Mouse (Mus musculus): Measurements from ENCODE around the gene Ppil2. TPM values are rescaled to one million over a fixed set of nuclear protein-coding genes. Genes with fewer than 3 reads are reported as not detected.

The Ppil2 gene
- polyA plus RNA-seq, 1 experiment from 2014 or later = 162 TPM

- Histone ChIP-seq H3K4me3 (peak overlapping the region; percentile 59), H3K4me2 (replicated peaks) (peak overlapping the region; percentile 91), H3K36me3 (no peaks in the 10 kb centered on the region), H3K9me3 (no peaks in the 10 kb centered on the region), H3K4me1 (peaks cover 16% of the 10 kb centered on the region), H3K27me3 (no peaks in the 10 kb centered on the region), H3K9ac (replicated peaks) (peak overlapping the region; percentile 53), H3K27ac (replicated peaks) (peak overlapping the region; percentile 72)
- no peak for ATAC-seq (replicated peaks)
- 3% methylated on average over 43 of the region's 43 CpGs for WGBS
Observed at GRCm38 (mm10) chr16:17131191-17132088, 20.4 kb upstream of the Ppil2 start.

GRCm38 (mm10) chr16:17127292-17127691, 16.2 kb upstream of the Ppil2 start:
- Histone ChIP-seq H3K36me3 (no peaks in the 10 kb centered on the region), H3K9ac (replicated peaks) (no peak overlapping the region), H3K4me3 (no peak overlapping the region), H3K4me1 (peaks cover 37% of the 10 kb centered on the region), H3K27ac (replicated peaks) (no peak overlapping the region), H3K4me2 (replicated peaks) (no peak overlapping the region), H3K9me3 (no peaks in the 10 kb centered on the region), H3K27me3 (no peaks in the 10 kb centered on the region)
- WGBS = 94% methylated on average over 1 of the region's 1 CpGs
- ATAC-seq (replicated peaks) = no peak

- Histone ChIP-seq H3K9ac (replicated peaks) (peak within 1 kb of the TSS; percentile 43), H3K4me2 (replicated peaks) (peak within 1 kb of the TSS; percentile 66), H3K9me3 (no peaks in the 10 kb centered on the region), H3K27ac (replicated peaks) (peak within 1 kb of the TSS; percentile 32), H3K4me1 (peaks cover 44% of the 10 kb centered on the region), H3K36me3 (no peaks in the 10 kb centered on the region), H3K4me3 (peak within 1 kb of the TSS; percentile 46), H3K27me3 (no peaks in the 10 kb centered on the region)
- peak; percentile 90 for ATAC-seq (replicated peaks)
- under 1% methylated on average over 25 of the region's 25 CpGs for WGBS
Observed at GRCm38 (mm10) chr16:17124871-17125520, 13.9 kb upstream of the Ppil2 start, which contains the start of gene 2610318N02Rik. Gene 2610318N02Rik, minus strand, starts transcription at chr16:17125167.

GRCm38 (mm10) chr16:17124119-17124870, 13.2 kb upstream of the Ppil2 start:
- Histone ChIP-seq H3K4me3 (peak overlapping the region; percentile 46), H3K27ac (replicated peaks) (peak overlapping the region; percentile 32), H3K36me3 (no peaks in the 10 kb centered on the region), H3K4me2 (replicated peaks) (peak overlapping the region; percentile 66), H3K9ac (replicated peaks) (peak overlapping the region; percentile 43), H3K4me1 (peaks cover 44% of the 10 kb centered on the region), H3K9me3 (no peaks in the 10 kb centered on the region), H3K27me3 (no peaks in the 10 kb centered on the region)
- WGBS = 3% methylated on average over 22 of the region's 22 CpGs
- ATAC-seq (replicated peaks) = peak; percentile 5; the same call in 1 of the 2 replicates

GRCm38 (mm10) chr16:17121569-17121968, 10.5 kb upstream of the Ppil2 start:
- Histone ChIP-seq H3K4me3 (peak overlapping the region; percentile 35), H3K9ac (replicated peaks) (peak overlapping the region; percentile 34)
- peak; percentile 63 for ATAC-seq (replicated peaks)

GRCm38 (mm10) chr16:17117309-17117799, 6.3 kb upstream of the Ppil2 start:
- no peak for ATAC-seq (replicated peaks)
- Histone ChIP-seq H3K4me1 (peaks cover 17% of the 10 kb centered on the region), H3K36me3 (peaks cover 8% of the 10 kb centered on the region; the same call in 1 of the 2 replicates), H3K27me3 (no peaks in the 10 kb centered on the region), H3K4me2 (replicated peaks) (no peak overlapping the region), H3K4me3 (no peak overlapping the region), H3K9me3 (no peaks in the 10 kb centered on the region), H3K9ac (replicated peaks) (no peak overlapping the region), H3K27ac (replicated peaks) (no peak overlapping the region)
- WGBS = 87% methylated on average over 5 of the region's 5 CpGs

More at GRCm38 (mm10) chr16:17121569-17121968, 10.5 kb upstream of the Ppil2 start:
- Histone ChIP-seq H3K27ac (replicated peaks) (no peak overlapping the region; the same call in 1 of the 2 replicates), H3K4me1 (peaks cover 44% of the 10 kb centered on the region), H3K9me3 (no peaks in the 10 kb centered on the region), H3K27me3 (no peaks in the 10 kb centered on the region), H3K4me2 (replicated peaks) (peak overlapping the region; percentile 40), H3K36me3 (no peaks in the 10 kb centered on the region)
- 28% methylated on average over 14 of the region's 14 CpGs for WGBS

GRCm38 (mm10) chr16:17104600-17104999, 6.5 kb downstream of the Ppil2 start:
- no peak overlapping the region for H3K9ac ChIP-seq (replicated peaks)
- H3K27me3 ChIP-seq = no peaks in the 10 kb centered on the region
- no peak for ATAC-seq (replicated peaks)
- no peak overlapping the region for H3K4me2 ChIP-seq (replicated peaks)
- peaks cover 23% of the 10 kb centered on the region for H3K4me1 ChIP-seq
- H3K27ac ChIP-seq (replicated peaks) = no peak overlapping the region
- no peak overlapping the region for H3K4me3 ChIP-seq
- peaks cover 46% of the 10 kb centered on the region for H3K36me3 ChIP-seq
- 79% methylated on average over 4 of the region's 4 CpGs for WGBS
- H3K9me3 ChIP-seq = no peaks in the 10 kb centered on the region

- Histone ChIP-seq H3K27ac (replicated peaks) (no peak overlapping the region), H3K4me1 (peaks cover 15% of the 10 kb centered on the region), H3K36me3 (peaks cover 56% of the 10 kb centered on the region), H3K9me3 (no peaks in the 10 kb centered on the region), H3K4me2 (replicated peaks) (no peak overlapping the region), H3K9ac (replicated peaks) (no peak overlapping the region), H3K4me3 (no peak overlapping the region), H3K27me3 (no peaks in the 10 kb centered on the region)
- ATAC-seq (replicated peaks) = peak; percentile 55; the same call in 1 of the 2 replicates
- WGBS = 44% methylated on average over 7 of the region's 7 CpGs
Observed at GRCm38 (mm10) chr16:17102630-17103220, 8.3 kb downstream of the Ppil2 start.

- ATAC-seq (replicated peaks) = no peak
- no peak overlapping the region for H3K4me3 ChIP-seq
- H3K4me1 ChIP-seq = no peaks in the 10 kb centered on the region
- H3K27ac ChIP-seq (replicated peaks) = no peak overlapping the region
- no peak overlapping the region for H3K9ac ChIP-seq (replicated peaks)
- H3K9me3 ChIP-seq = no peaks in the 10 kb centered on the region
- H3K36me3 ChIP-seq = peaks cover 79% of the 10 kb centered on the region
- H3K4me2 ChIP-seq (replicated peaks) = no peak overlapping the region
- 95% methylated on average over 3 of the region's 3 CpGs for WGBS
- H3K27me3 ChIP-seq = no peaks in the 10 kb centered on the region
Observed at GRCm38 (mm10) chr16:17096938-17097337, 14.1 kb downstream of the Ppil2 start.

- no peak overlapping the region for H3K4me2 ChIP-seq (replicated peaks)
- H3K9me3 ChIP-seq = no peaks in the 10 kb centered on the region
- no peaks in the 10 kb centered on the region for H3K4me1 ChIP-seq
- H3K9ac ChIP-seq (replicated peaks) = no peak overlapping the region
- no peak overlapping the region for H3K4me3 ChIP-seq
- H3K27ac ChIP-seq (replicated peaks) = no peak overlapping the region
- 66% methylated on average over 3 of the region's 3 CpGs for WGBS
- no peak for ATAC-seq (replicated peaks)
- peaks cover 93% of the 10 kb centered on the region for H3K36me3 ChIP-seq
- H3K27me3 ChIP-seq = no peaks in the 10 kb centered on the region
Observed at GRCm38 (mm10) chr16:17088346-17088745, 22.7 kb downstream of the Ppil2 start.

- no peaks in the 10 kb centered on the region for H3K9me3 ChIP-seq
- WGBS = 75% methylated on average over 13 of the region's 13 CpGs
- no peaks in the 10 kb centered on the region for H3K4me1 ChIP-seq
- H3K27ac ChIP-seq (replicated peaks) = no peak overlapping the region
- H3K36me3 ChIP-seq = peaks cover 94% of the 10 kb centered on the region
- H3K4me3 ChIP-seq = no peak overlapping the region
- H3K27me3 ChIP-seq = no peaks in the 10 kb centered on the region
- no peak for ATAC-seq (replicated peaks)
- H3K9ac ChIP-seq (replicated peaks) = no peak overlapping the region
- H3K4me2 ChIP-seq (replicated peaks) = no peak overlapping the region
Observed at GRCm38 (mm10) chr16:17086669-17087193, 24.3 kb downstream of the Ppil2 start.

Data from forebrain, embryonic 15.5 days (tissue).